Mouse (Mus musculus): ENCODE data around the gene Gpr176.

Gpr176 gene

DNA sequence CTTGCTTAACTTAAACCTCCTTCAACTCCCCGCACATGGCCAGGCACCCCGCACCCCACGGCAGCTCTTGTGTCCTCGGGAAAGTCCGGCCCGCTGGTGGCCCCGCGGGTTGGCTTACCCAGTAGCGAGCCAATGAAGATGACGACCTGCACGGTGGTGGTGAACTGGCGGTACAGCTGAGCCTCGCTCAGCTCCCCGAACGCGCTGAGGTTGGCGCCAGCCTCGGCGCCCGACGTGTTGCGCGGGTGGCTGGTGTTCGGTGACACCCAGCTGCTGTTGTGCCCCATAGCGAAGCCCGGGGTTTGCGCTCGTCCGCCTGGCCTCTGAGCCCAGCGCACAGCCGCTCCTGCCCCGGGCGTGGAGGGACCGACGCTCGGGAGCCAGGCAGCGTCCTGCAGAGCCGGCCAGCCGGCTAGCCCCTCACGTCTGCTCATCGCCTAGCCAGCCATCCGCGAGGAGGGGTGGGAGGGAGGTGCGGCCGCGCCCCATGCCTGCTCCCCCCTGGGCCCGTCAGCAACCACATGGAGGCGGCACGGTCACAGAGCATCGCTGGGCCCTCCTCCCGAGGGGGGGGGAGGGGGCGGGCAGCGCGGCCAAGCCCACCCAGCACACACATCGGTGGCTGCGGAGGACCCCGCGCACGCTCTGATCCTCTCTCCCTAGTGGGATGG lies at the start of gene Gpr176:
Gpr176 (minus strand) TSS at position 519 of the 671 bp plus-strand sequence.
- peak; percentile 8 to 39 for DNase-seq (ENCODE audit: low spot score in 2 of 2)

DNA sequence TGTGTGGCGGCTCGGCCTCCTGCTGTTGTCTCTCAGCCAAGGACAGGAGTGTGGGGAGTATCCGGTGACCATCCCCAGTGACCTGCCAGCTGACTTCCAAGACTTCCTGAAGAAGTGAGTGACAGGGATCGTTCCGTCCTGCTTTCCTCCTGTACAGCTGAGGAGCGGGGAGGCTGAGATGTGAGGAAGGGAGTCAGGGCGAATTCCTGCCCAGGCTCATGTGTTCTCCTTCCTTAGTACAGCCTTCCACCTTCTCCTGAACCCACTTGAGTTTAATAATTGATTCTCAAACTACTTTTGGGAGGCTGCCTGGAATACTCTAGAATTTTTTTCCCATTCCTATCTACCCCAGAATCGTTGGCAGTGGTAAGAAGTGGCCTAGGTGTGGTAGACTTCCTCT lies 49.2 kb upstream of the Gpr176 start:
- no peak for DNase-seq (ENCODE audit: low spot score in 2 of 2)

DNA sequence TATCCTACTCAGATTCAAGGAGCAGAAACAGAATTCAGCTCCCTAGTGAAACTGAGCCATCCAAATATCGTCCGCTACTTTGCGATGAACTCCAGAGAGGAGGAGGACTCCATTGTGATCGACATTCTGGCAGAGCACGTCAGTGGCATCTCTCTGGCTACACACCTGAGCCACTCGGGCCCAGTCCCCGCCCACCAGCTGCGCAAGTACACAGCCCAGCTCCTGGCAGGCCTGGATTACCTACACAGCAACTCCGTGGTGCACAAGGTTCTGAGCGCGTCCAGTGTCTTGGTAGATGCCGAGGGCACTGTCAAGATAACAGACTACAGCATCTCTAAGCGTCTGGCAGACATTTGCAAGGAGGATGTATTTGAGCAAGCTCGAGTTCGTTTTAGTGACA lies 48.7 kb upstream of the Gpr176 start:
- no peak for DNase-seq (ENCODE audit: low spot score in 2 of 2)

DNA sequence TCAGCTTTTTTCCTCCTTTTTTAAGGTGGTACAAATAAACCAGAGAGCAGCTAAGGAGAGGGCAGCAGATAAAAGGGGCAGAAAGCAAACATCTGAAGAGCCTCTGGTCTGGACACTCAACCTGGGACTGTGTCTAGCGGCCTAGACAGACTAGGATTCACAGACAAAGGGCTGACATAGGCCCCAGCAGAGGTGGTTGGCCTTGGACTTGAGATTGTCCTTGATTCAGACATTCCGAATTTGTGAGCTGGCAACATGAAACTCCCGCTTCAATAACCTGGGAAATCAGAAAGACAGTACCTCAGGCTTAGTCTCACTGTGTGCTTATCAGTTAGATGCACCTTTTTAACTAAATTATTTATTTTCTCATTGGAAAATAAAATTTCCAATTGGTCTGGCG lies 44.9 kb upstream of the Gpr176 start:
- DNase-seq (ENCODE audit: low spot score in 2 of 2): no peak

DNA sequence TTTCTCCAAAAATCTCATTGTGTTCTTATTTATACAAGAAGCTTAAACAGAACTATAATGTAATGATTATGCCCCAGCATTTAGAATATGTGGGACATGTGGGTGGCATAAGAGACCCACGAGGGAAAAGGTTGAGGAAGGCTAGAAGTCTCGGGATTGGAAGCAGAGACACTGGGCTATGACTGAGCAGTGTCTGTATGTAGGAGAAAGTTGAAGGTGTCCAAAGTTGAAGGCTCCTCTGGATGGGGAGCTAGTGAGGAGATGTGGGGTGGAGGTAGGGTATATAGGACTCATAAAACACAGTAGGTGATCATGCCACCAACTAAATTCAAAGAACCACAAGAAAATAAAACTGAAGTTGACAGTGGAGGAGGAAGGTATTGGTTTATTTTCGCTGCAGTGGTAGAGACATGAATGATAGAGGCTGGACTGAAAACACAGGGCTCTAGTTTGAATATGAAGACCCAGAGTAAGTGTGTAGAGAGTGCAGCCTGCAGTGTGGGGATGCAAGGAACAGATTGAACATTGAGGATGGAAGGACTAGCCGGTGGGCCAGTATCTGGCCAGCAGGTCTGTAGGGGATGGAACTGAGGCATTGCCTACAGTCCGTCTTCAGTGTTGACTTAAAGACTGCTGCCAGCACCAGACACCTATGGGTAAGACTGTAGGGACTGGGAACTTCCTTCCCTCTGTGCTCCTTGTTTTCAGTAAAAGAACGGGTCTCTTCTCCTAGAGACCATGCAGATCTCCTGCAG lies 42.6 kb upstream of the Gpr176 start:
- DNase-seq (ENCODE audit: low spot score in 2 of 2): no peak

DNA sequence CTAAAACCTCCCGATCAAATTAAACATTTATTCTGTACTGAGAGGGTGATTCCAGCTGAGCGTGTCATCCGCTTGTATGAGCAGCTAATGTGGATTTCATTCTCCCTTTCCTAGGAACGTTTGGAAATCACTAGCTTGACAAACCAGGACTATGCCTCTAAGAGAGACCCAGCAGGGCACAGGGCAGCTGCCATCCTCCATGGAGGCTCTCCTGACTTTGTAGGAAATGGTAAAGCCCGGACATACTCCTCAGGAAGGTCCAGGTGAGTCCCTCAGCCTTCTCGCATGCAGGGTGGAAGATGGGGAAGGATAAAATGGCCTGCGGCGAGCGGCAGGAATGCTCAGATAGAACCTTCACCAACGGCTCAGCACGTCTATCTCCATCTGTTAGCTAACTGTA lies 39.6 kb upstream of the Gpr176 start:
- DNase-seq (ENCODE audit: low spot score in 2 of 2): no peak

DNA sequence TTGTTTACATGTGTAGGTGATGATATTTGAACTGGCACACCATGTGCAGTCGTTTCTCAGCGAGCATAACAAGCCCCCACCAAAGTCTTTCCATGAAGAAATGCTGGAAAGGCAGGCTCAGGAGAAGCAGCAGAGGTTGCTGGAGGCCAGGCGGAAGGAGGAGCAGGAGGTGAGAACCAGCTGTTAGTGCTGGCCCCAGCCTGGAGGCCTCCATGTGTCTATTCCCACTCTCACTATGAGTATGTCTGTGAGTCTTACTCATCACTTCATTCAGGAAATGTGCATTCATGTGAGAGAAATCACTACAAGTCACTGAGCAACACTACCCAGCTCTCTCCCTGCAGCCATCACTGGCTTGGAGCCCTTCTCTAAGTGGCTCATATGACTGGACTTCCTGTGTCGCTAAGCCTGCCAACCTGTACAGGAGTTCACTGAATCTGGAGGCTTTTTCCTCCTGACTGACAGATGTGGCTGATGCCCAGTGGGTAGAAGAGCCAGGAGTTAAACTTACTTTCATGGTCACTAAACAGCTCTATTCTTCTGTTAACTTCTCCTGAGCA lies 35.2 kb upstream of the Gpr176 start:
- DNase-seq (ENCODE audit: low spot score in 2 of 2): no peak

DNA sequence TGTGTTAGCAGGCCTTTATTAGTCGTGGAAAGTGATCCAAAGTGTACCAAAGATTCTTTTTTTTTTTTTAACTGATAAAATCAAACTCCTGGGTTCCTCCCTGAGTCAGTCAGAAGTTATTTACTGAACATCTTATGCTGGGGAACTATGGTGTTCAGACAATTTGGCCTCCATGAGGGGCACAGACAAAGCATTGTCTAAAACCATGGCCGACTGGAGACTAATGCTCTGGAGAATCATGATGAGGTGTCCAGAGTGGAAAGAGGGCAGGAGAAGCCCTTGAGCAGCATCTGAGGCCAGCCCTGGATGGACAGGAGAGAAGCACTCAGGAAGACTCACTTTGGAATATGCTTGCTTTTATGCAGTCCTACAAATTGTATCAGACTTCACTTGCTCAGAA lies 33.6 kb upstream of the Gpr176 start:
- no peak for DNase-seq (ENCODE audit: low spot score in 2 of 2)

DNA sequence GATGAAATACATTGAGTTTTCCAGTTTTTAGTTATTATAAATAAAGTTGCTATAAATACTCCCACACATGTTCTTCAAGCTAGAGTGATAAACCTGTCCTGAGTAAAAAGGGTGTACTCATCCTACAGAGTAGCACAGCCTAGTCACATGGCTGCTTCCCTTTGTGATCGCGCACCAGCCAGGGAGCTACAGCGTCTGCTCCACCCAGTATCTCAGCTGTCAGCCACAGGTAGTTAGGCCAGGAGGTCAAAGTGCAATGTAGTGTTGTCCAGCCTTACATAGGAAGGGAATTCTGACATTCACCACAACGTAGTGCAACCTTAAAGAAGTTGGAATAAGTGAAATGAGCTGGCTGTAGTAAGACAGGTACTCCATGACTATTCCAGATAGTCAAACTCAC lies 32.3 kb upstream of the Gpr176 start:
- DNase-seq (ENCODE audit: low spot score in 2 of 2): no peak

DNA sequence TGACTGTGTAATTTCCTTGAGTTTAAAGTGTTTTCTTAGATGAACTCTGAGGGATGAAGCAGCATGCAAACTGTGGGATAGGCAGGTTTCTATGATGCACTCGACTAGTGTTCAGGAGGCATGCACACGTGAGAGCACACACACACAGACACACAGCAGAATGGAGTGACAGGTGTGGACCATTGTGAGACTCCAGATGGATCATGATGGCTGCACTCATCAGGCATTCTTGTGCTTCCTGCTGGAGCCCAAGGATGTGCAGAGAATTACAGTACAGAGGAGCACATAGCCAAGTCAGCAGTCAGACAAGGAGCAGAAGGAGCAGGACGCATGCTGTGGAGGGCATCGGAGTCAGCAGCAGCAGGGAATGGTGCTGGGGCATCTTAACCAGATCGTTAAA lies 31.1 kb upstream of the Gpr176 start:
- DNase-seq (ENCODE audit: low spot score in 2 of 2): no peak

DNA sequence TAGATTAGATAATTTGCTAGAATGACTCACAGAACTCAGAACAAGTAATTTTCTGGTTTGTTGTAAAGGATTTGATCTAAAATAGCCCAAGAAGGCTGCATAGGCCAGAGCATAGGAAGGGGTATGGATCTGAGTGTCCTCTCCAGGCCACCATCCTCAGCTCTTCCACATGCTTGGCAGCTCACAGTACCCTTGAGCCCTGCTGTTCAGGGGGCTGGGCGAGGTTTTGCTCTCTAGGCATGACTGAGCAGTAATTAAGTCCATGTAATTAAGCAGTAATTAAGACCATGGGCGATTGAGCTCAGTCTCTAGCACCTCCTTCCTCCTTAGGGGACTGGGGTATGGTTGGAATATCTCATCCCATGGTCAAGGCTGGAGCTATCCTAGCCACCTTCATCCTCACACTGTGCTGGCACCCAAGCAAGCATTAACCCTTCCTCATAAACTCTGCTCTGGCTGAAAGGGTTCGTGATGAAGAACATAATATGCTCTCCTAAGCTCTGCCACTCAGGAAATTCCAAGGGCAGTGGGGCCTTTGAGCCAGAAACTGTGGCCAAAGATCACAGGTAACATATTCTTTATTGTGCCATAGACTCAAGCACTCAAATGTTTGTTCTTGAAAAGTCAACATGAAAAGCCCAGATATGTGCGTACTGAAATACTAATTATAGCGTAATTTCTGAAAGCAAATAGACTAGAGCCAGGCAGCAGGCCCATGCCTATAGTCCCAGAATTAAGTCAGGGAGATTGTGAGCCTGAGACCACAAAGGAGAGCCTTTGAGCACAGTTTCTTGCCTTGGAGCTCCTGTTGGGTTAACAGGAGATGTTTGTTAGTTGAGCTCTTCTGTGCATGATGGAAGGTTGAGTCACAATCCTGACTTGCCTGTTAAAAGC lies 28.9 kb upstream of the Gpr176 start:
- no peak for DNase-seq (ENCODE audit: low spot score in 2 of 2)

DNA sequence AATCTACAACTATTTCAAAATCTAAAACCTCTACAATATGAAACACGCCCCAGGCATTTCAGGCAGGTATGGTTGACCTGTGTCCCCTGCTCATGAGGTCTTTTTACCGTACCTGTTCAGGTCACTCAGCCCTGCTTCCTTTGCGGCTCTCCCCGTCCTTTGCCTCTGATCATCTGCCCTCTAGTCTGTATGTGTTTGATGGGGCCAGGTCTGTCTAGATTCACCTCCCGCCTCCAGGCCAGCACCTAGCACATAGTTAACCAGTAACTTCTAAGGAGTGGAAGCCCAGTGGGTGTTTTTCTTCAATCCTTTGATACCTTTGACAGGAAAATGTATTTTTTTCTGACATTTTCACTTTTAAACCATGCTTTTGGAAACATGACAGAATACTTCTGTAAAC lies 26.5 kb upstream of the Gpr176 start:
- no peak for DNase-seq (ENCODE audit: low spot score in 2 of 2)

DNA sequence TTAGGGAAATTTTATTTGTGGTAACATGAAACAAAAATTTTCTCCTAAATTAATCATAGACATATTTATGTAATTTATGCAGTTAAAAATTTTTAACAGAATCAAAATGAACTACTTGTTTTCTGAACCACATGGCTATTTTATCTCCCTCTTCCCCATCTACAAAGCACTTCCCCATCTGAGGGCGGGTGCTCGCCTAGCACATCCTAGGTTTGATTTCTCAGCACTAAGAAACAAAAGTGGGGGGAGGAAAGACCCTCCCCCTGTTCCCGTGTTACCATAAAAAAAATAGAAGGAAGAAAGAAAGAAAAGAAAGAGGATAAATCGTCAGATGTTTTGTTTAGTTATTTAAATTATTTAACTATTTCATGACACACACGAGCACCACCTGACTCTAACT lies 18.0 kb upstream of the Gpr176 start:
- no peak for DNase-seq (ENCODE audit: low spot score in 2 of 2)

DNA sequence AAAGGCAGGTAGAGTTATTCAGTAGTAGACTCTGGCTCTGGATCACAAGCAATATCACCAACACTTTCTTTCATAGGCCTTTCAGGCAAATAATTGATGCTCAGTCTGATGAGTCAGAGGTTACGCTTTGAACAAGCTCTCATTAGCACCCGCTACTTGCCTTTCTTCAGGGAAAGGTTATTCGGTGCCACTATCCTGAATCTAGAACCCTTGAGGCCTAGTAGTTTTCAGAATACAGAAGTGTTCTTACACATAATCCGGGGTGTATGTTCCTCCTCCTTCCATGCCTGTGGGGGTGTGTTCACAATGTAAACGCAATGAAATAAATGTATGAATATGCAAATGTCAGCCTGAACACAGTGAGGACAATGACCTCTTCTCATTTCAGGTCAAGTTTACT lies 16.9 kb upstream of the Gpr176 start:
- DNase-seq (ENCODE audit: low spot score in 2 of 2): no peak

DNA sequence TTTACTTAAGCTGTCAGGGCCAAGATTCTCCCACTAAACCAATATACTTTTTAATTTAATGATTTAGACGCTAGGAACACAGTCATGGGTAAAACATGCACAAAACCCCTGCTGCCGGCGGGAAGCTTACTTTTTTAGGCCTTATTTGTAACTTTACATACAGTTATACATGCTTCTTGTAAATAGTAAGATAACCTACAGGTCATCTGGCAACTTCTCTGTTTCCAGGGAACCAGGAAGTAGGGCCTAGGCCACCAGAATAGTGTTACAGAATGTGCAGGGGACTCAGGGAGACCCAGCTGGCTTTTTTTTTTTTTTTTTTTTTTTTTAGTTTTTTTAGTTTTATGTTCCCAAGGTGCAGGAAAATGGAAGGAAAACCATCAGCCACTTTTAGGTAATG lies 16.4 kb upstream of the Gpr176 start:
- DNase-seq (ENCODE audit: low spot score in 2 of 2): no peak

DNA sequence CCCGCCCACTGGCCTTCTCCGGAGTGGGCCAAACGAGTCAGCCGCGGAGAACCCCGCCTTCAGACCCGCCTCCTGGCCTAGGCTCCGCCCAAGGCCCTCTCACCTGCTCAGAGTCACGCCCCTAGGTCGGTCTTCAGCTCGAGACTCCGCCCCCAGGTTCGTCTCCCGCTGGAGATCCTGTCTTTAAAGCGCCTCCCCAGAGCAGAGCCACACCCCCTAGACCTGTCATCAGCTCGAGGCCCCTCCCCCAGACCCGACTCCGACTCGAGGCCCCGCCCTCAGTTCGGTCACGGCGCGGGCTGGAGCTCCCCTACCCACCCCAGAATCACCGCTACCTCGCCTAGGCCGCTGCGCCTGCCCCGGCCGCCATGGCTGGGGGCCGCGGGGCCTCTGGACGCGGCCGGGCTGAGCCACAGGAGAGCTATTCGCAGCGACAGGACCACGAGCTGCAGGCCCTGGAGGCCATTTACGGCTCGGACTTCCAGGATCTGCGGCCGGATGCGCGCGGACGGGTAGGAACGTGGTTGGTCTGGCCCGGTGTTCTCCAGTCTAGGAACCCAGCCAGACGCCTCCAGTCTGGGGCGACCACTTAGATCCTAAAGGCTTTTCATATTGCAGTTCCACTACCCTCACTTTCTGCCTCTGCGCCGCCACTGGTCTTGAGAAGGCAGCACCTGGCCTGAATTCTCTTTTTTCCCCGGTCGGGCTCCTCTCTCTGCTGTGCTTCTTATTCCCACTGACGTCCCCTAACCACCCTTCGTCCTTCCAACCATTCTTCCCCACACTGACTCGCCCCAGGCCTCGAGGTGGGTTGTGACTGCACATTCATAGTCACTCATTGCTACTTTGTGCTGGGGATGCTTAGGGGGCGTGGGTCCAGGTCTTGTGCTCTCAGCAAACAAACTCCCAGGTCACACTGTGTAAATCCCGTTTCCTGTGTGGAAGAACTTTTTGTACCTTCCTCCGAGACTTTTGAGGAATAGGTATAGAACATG lies 15.4 kb upstream of the Gpr176 start, which contains the start of gene Eif2ak4:
Eif2ak4 (plus strand) TSS at position 278 of the 995 bp plus-strand sequence.
- peak; percentile 96 to 100 for DNase-seq (ENCODE audit: low spot score in 2 of 2)

DNA sequence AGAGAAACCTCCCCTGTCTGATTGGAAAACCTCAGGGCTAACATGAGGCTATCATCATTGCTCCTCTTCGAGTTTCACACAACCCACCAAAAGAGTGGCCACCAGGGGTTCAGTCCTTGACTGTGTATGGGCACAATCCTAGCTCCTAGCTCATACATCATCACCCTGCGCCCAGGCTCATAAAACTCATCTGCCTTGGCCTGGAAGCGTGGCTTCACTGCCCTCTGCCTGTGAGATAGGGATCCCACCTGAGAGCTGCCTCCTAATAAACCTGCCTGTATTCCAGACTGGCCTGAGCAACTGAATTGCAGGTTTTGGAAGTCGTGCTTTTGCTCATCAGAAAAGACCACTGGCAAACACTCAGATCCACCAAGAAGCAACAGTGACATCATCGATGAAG lies 10.2 kb upstream of the Gpr176 start:
- DNase-seq (ENCODE audit: low spot score in 2 of 2): no peak

DNA sequence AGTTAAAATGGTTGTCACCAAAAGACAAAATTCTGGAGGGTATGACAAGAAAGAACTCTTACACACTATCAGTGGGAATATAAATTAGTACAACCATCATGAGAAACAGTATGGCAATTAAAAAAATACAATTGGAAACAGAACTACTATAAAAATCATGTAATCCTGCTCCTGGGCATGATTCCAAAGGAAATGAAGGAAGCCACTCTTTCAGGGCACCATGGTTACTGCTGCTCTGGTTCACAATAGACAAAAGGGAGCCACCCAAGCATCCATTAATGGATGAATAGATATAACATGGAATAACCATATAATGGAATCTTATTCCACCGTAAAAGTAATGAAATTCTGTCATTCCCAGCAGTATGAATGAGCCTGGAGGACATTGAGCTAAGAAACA lies 6.5 kb upstream of the Gpr176 start:
- no peak for DNase-seq (ENCODE audit: low spot score in 2 of 2)

DNA sequence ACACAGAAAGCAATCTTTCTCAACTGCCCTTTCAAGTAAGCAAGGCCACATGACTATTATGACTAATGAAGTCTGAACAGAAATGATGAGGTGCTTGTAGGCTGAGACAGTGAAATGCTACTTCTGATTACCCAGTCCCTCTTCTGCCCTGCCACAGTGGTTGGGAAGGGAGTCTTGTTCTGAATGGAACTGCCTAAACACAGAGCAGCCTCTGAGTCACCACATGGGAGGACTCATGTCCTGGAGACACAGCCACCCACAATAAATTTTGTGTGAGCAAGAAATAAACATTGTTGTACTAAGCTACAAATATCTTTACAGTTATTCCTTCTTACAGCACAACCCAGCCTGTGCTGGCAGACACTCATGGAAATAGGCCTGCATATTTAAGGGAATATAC lies 2.7 kb upstream of the Gpr176 start:
- DNase-seq (ENCODE audit: low spot score in 2 of 2): no peak

DNA sequence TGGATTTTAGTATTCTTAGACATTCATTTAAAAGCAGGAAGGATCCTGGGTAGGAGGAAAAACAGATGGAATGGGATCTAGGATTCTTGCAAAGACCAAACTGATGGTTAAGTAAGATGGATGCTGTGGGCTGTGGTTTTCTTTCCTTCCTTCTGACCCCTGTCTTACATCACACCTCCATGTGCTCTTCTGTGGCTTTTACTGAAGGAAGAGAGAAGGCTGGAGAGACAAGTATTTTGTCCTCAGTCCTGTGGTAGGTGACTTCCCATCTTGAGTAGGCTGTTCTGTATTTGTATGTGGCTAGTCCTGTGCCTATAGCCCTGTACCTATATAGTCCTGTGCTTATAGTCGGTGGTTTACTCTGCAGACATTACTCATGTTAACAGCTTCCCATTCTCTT lies 2.3 kb upstream of the Gpr176 start:
- no peak for DNase-seq (ENCODE audit: low spot score in 2 of 2)

Data from spleen, postnatal 10 days (tissue).